Mouse (Mus musculus) testis, adult 2 months (tissue): ENCODE results near the gene Ubash3b.

Source experiments
- CTCF ChIP-seq: fragments of 200-500 bp; IDR thresholded peaks from 2 replicates; pipeline ENCODE4 v1.5.1; 2012; ENCODE audit warnings: low read depth, mild to moderate bottlenecking, inconsistent platforms, low read length, moderate library complexity; ENCODE audit not compliant: control insufficient read depth, insufficient read depth, insufficient replicate concordance
- POLR2A ChIP-seq: fragments of 200-500 bp; IDR thresholded peaks from 2 replicates; pipeline ENCODE4 v1.6.1; 2012; ENCODE audit warnings: low read depth, mild to moderate bottlenecking, inconsistent platforms, low read length, moderate library complexity; ENCODE audit not compliant: control insufficient read depth

GRCm38 (mm10) chr9:41116126-41116525 is 45.4 kb downstream of the Ubash3b start:
- TF ChIP-seq CTCF (no peak), POLR2A (no peak)
